Mouse (Mus musculus) lung, postnatal 14 days (tissue): ENCODE results near the gene Bbs12.

Experiments
- DNase-seq: peaks from one replicate; pipeline ENCODE4 v3.0.0; 2021

The Bbs12 gene

DNA sequence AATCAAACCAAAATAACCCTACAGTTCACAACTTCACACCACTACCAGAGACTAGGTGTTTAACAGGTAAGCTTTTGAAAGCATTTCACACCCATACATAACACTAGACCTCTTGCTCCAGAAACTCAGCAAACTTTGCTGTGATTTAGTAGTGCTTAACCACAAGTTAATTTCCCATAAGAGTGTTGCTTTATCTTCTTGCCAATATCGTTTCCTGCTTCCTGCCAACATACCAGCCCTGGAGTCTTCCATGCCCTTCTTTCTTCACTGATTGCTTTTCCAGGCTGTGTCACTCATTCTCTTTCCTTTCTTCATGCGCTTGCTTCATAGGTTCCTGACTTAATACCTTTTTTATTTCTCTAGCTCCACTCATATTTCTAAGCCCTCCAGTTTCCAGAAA lies 16.1 kb downstream of the Bbs12 start:
- no peak for DNase-seq

DNA sequence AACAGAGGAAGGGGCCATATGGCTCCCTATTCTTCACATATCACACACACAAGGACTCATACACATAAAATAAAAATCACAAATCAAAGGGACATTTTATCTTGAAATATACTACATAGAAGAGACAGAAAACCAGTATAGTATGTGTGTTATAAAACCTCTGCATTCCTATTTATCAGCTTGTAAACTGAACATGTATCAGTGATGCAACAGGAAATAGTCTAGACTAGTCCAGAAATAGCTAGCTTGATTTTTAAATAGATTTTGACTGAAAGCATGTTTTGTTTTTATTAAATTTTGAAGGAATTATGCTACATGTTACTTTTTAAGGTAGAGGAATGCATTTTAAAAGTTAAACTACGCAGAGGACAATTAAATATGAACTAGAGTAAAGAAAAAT lies 17.6 kb downstream of the Bbs12 start:
- no peak for DNase-seq

DNA sequence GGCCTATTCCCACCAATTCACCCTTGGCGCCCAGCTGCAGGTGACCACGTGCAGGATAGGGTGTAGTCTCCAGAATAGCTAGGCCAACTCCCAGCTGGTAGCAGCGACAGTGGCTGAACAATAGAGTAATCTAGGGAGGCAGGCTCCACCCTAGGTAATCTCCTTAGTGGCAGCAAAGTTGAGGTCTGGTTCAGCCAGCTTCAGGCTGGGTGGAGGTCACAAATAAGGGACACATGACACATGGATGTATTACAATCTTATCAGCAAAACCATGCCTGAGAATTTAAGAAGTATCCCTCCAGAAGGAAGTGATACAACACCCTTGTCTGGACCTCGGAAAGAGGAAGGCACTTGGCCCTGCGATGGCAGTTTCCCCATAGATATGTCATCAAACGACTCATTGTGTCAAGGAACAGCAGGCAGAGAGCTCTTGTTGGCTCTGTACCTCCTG lies 19.7 kb downstream of the Bbs12 start:
- DNase-seq, result no peak

DNA sequence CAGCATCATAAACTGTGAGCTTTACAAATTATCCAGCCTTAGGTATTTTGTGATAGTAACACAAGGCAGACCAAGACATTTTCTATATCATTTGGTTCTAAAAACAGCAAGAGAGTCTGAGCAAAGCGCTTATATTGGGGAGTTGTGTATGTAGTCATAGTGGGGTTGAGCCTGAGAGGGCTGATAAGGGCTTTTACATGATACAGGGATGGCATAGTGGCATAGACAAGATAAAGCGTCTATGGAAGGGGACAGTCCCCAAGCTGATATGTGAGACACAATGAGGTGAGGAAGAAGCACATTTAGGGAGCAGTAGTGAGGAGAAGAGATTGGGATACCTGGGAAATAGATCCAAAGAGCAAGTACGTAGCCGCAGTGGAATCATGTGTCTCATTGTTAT lies 21.7 kb downstream of the Bbs12 start:
- DNase-seq, result no peak

DNA sequence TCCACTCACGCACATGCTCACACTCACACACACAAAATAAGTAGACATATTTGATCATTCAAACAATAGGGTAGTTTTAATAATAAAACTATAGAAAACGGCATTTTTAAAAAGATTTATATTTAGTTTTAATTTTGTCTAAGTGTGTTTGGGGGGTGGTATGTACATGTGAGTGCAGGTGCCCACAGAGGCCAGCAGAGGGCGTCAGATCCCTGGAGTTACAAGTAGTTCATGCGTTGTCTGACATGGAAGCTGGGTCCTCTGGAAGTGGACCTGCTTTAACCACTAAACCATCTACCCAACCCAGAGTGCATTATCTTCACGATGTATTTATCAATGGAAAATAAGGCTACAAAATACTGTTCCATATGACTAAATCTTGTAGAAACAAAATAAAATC lies 28.8 kb downstream of the Bbs12 start:
- DNase-seq, result peak; percentile 35

DNA sequence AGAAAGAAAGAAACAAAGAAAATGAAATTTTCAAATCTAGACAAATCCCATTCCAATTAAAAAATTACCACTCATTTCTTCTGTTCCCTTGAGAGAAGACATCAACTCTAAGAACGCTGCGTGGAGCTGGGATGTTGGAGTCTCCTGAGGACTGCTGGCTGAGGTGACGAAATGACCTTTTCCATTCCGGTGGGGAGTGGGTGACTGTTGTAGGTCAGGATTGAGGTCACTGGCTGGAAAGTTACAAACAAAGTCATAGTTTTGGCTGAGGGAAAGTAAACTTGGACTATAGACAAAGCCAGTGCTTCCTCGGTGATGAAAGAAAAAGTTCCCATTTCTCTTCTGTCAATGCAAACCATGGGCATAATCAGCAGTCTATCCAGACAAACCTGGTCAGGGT lies 30.5 kb downstream of the Bbs12 start:
- peak; percentile 35 for DNase-seq

DNA sequence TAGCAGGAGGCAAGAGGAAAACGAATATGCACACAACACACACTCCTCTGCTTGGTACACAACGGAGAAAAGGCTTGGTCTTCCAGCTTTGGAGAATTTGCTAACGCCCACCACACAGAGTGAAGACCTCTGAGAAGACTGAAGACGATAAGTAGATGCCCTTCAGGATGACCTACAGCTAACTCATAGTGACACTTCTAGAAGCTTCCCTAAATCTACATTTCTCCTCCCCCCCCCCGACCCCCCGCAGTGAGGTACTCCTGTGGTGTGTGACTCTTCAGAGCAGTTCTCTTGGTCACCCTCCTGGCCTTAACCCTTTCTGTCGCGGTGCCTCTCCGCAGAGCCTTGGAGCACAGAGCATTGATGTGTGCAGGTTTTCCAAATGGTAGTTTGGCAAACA lies 35.3 kb downstream of the Bbs12 start:
- DNase-seq, result no peak

DNA sequence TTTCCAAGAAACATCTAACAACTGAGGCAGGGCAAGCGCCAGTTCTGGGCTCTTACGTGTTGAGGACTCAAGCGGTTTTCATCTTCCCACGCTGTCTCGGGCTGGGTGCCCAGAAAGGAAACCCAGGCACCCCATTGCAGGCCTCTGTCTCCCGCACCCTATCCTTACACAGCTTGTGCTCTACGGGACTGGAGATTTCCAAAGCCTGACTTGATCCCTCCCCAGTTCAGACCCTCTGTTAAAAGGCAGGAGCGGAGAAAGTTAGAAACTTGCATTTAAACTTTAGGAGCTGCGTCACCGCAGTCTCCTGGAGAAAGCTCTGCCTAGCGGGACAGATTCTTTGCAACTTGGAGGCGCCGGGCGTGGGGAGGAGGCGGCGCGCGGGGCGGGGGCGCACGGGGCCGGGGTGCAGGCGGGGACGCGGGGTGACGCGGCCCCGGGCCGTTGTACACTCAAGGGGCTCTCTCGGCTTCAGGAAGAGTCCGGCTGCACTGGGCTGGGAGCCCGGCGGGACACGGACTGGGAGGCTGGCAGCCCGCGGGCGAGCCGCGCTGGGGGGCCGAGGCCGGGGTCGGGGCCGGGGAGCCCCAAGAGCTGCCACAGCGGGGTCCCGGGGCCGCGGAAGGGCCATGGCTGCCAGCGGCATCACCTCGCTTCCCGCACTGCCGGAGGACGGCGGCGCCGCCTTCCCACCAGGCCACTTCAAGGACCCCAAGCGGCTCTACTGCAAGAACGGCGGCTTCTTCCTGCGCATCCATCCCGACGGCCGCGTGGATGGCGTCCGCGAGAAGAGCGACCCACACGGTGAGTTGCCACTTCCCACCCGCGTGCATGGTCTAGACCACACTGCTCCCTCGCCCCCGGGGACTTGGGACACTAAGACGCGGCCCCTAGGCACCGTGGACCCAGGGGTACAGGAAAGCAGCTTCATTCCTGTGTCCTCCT lies 36.1 kb downstream of the Bbs12 start, which contains the start of gene Fgf2:
Fgf2 (plus strand) TSS at position 126 of the 945 bp plus-strand sequence.
- peak; percentile 52 for DNase-seq

DNA sequence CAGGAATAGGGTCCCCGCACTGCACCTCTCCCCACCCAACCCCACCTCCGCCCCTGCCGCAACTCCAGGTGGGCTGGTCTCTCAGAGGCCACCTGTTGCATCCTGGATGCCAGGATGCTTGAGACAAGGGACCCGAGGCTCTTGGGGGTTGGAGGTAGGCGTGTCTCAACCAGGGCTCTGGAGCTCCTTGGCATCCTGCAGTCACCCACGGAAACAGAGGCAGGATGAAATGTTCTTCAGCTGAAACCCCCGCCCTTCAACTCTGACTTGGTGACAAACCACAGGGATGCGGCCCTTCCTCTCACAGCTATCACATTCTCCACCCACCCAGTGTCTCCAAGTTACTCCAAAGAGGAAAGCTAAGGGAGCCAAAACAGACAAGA lies 36.8 kb downstream of the Bbs12 start:
- no peak for DNase-seq

DNA sequence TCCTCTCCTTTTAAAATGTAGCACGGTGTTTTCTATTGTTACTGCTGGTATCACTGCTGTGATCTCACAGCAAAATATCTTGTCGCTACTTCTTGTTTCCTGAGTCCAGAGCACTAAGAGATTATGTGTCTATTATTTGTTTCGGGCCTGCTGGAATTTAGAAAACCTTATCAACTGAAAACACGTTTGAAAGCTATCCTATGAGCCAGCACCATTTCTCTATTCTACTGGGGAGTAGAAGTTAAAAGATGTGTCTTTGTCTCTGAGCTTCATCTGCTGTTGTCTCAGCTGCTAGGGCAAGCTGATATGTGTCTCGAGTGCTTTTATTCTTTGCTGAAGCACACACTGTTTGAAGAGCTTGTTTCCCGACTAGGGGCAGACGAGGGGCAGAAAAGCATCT lies 38.0 kb downstream of the Bbs12 start:
- no peak for DNase-seq

DNA sequence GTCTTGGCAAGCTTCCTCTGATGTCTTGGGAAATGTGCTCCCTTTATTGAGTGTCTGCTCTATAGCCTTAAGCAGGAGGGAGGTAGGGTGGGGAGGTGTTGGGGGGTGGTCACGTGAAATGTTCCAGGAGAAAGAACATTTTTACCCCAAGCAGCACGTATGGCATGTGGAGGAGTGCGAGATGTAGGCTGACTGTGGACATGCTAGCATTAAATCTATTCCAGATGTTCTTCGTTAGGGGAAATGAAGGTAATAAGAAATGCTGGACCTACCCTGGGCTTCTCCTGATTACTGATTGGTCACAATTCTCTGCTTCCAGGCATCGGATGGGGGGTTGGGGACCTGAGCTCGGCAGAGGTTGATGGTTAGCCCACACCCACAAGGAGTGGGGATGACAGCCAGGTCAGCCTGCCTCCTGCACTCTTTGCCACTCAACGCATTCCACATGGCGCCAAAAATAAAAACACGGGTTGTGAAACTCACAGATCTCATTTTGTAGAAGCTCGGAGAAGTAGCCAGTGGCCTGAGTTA lies 41.7 kb downstream of the Bbs12 start:
- DNase-seq, result peak; percentile 22

DNA sequence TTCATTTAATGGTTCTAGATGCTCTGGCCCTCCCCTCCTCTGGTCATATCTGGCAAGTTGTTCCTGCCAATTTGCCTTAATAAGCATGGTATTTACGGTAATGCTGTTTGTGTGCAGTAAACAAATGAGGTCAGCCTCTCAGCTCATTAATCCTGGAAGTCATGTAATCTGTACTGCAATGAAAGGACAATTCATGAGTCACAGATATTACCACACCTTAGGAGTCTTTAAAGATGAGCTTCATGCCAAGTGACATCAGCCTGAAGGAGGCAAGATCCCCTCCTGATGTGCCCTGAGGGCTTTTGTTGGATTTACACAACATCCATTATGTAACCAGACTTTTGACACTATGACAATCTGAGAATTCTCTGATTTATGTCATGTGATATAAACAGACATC lies 42.4 kb downstream of the Bbs12 start:
- DNase-seq, result no peak

DNA sequence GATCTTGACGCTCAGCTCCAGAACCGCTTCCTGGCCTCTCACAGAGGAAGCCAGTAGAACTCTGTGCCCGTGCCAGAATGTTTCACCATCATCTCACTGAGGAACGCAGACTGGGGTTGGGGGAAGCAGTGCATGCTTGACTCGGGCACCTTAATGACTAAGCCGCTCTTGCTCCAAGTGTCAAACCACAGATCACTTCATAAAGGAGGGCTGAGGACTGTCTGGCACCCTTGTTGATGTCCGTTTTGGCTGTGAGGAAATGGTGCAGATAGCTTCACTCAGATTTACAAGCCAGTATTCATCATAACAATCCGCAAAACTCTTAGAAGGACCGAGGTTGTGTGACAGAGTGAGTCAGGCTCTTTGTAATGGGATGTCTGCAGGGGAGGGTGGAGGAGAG lies 48.4 kb downstream of the Bbs12 start:
- DNase-seq, result peak; percentile 45

DNA sequence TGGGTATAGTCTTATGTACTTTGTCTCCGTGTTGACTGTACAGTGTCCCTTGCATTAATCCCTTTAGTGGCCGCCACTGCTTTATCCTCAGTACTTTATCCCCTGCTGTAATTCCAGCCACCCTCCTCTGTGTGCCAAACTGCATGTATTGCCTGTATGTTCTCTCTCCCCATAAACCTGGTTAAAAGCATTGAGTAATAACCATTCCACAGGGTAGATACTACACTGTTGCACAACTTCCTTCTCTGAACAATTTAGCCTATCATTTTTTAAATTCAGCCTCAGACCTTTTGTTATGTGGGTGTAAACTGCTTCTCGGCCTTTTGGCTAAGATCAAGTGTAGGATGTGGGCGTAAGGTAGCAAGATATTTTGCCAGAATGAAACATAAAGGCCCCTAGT lies 52.8 kb downstream of the Bbs12 start:
- no peak for DNase-seq

DNA sequence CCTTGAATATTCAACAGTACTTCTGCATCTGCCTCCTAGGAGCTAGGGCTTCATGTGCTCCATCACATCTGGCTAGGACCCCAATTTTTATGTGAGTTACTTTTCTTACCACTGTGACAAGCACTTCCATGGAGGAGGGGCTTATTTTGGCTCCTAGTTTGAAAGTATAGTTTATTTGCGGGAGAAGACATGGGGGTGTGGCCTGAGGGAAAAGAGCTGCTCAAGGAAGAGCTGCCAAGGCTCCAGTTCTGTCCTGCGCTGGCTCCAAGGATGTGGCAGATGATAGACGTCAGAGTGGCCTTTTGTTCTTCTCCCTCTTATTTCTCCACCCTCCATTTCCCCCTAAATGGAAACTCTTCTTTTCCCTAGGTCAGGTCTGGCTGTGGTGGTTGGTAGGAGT lies 53.6 kb downstream of the Bbs12 start:
- DNase-seq, result peak; percentile 53

DNA sequence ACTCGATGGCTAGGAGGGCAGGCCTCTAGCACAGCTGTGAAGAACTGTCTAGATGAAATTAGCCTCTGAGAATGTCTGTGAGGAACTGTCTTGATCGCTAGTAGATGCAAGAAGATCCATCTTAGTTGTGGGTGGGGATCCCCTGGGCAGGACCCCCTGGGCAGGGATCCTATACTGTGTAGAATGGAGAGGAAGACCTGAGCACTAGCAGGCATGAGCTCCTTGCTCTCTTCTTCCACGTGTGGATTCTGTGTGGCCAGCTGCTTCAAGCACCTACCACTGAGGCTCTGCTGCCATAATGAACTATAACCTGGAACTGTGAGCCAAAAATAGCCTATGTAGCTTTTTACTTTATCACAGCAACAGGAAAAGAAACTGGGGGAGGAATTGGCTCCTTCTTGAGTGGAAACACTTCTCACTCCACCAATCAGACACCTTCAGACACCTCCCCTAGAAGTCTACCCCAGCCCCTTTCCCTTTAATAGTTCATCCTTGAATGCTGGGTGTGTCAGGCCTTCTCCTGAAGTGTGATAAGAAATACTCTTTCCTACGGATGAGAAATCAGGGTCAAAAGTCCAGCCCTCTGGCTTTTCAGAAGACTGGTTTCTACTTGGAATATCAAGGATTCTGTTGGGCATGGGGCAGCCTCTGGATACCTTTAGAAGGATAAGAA lies 54.2 kb downstream of the Bbs12 start:
- DNase-seq, result no peak

DNA sequence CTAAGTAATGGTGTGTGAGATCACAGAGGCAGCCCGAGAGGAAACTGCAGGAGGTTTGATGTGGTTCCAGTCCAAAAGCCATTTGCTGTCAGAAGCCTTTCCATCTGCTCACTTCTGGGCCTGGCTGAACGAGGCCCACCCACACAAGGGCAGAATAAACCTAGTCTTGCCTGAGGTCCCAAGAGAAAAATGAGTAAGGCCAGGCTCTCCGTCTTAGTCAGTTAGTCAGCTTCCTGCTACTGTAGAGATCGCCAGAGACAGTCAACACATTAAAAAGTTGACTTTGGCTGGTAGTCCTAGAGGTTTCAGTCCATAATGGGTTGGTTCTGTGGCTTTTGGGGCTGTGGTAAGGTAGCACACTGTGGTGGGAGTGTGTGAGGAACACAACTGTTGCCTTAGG lies 58.1 kb downstream of the Bbs12 start:
- DNase-seq, result no peak
